Mouse (Mus musculus): ENCODE results near the gene Ctnna3. TPM values are rescaled to one million over a fixed set of nuclear protein-coding genes. Genes with fewer than 3 reads are reported as not detected.

The Ctnna3 gene
- polyA plus RNA-seq, 1 experiment from 2014 or later: 0.40 TPM

DNA sequence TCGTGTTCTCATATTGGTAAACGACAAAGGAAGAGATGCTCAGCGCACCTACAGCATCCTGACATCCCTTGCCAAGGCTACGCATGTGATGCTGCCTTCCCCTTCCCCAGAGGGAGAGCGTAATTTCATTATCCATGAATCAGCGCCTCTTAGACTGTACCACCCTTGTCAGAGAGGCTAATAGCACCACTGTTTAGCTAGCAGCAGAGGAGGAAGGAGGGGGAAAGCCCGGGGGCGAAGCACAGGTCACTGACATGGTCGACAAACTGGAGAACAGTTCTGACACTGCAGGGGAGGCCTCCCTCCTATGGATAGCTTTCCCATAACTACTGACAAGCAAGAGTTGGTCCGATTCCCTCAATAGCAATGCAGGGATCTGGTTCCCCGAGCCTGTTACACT is 653.9 kb downstream of the Ctnna3 start:
- Histone ChIP-seq H3K4me1 (replicated peaks; ENCODE audit: control insufficient read depth, insufficient read depth, low read length) (no peaks in the 10 kb centered on the region), H3K9me3 (ENCODE audit: control insufficient read depth, low read length) (no peaks in the 10 kb centered on the region), H3K9ac (ENCODE audit: low read depth, low read length) (no peak overlapping the region), H3K27me3 (replicated peaks; ENCODE audit: control insufficient read depth, insufficient read depth, low read length) (peaks cover 14% of the 10 kb centered on the region), H3K4me2 (no peak overlapping the region), H3K4me3 (ENCODE audit: low read depth, low read length) (no peak overlapping the region), H3K27ac (ENCODE audit: low read depth, low read length) (no peak overlapping the region), H3K36me3 (ENCODE audit: control insufficient read depth, insufficient read depth, low read length) (no peaks in the 10 kb centered on the region)
- DNase-seq (ENCODE audit: low spot score) (no peak), ATAC-seq (replicated peaks; ENCODE audit: low FRiP score) (no peak)
- 63% methylated on average over 11 of the region's 11 CpGs for WGBS

DNA sequence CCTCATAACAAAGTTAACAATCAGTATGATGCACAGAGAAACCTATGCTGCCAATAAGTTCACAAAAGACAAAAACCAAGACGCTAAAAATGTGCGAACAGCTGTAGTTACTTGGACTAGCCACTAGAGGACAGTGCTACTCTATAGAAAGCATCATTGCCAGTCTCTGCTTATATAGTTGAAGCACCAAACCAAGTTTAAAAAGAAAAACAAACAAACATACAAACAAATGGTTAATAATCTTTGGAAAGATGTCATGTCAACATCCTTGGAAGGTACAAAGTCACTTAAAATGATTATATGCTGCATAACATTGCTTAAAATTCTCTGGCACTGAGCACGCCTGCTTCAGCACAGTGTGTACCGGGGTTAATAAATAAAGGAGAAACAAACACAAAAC is 654.6 kb downstream of the Ctnna3 start:
- WGBS: 48% methylated on average over 4 of the region's 4 CpGs
- no peaks in the 10 kb centered on the region for H3K36me3 ChIP-seq (ENCODE audit: control insufficient read depth, insufficient read depth, low read length)

DNA sequence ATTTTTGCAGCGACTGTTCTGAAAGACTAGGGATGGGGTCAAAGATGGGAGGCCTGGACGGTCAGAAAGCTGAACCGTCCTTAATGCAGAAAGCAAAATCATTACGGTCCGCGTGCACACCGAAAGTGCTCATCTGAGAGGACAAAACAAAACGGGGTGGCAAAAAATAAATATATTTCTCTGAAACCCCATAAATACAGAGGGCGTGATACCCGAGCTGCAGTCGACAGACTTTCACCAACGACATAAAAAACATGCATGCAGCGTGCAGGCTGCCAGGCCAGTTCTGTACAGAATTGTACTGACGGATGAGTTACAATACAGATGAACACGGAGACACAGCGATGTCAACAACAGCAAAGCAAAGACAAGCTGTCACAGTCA is 656.3 kb downstream of the Ctnna3 start:
- no peak overlapping the region for H3K4me2 ChIP-seq
- WGBS: 72% methylated on average over 16 of the region's 16 CpGs

More for the DNA sequence above, 654.6 kb downstream of the Ctnna3 start:
- Histone ChIP-seq H3K27ac (ENCODE audit: low read depth, low read length) (no peak overlapping the region), H3K4me3 (ENCODE audit: low read depth, low read length) (no peak overlapping the region), H3K4me1 (replicated peaks; ENCODE audit: control insufficient read depth, insufficient read depth, low read length) (no peaks in the 10 kb centered on the region), H3K9ac (ENCODE audit: low read depth, low read length) (no peak overlapping the region), H3K9me3 (ENCODE audit: control insufficient read depth, low read length) (no peaks in the 10 kb centered on the region), H3K4me2 (no peak overlapping the region), H3K27me3 (replicated peaks; ENCODE audit: control insufficient read depth, insufficient read depth, low read length) (peaks cover 17% of the 10 kb centered on the region)
- DNase-seq (ENCODE audit: low spot score) (no peak), ATAC-seq (replicated peaks; ENCODE audit: low FRiP score) (no peak)

DNA sequence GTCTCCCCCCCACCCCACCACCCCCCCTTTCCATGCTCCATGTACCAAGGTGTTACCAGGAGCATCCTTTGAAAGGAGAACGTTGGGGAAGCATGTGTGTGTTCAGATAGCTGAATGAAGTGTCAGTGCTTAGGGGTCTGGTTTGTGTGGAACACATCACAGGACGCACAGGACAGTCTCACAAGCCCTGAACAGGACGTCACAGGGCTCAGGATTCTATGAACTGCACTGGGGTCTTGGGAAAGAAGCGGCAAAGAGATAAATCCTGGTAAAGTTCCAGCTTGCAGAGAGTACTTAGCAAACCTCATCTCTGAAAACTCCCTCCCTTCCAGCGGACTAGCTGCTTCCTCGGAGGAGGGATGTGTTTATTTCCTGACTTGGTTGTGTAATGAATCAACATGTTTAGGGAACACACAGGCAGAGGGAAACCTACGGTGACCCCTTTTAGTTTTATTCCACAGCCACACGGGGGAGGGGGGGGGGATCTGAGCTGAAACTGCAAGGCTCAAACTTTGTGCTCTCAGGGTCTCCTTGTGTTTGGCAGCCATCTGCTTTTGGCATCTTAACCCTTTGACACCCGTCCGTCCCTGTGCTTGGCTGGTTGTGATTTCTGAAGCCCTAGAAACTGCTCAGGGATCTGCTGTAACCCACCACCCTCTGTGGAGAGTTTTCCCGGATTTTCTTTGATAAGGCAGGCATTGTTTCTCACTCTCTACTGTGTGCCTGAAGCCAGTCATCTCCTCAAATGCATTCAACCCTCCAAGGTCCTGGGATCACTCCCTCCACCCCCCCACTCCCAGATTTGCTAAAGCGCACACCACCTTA is 656.9 kb downstream of the Ctnna3 start:
- Histone ChIP-seq H3K9ac (ENCODE audit: low read depth, low read length) (no peak overlapping the region), H3K4me3 (ENCODE audit: low read depth, low read length) (no peak overlapping the region), H3K4me1 (replicated peaks; ENCODE audit: control insufficient read depth, insufficient read depth, low read length) (no peaks in the 10 kb centered on the region), H3K27ac (ENCODE audit: low read depth, low read length) (no peak overlapping the region), H3K27me3 (replicated peaks; ENCODE audit: control insufficient read depth, insufficient read depth, low read length) (peaks cover 25% of the 10 kb centered on the region), H3K36me3 (ENCODE audit: control insufficient read depth, insufficient read depth, low read length) (no peaks in the 10 kb centered on the region), H3K4me2 (peak overlapping the region; percentile 33; the same call in 1 of the 2 replicates), H3K9me3 (ENCODE audit: control insufficient read depth, low read length) (no peaks in the 10 kb centered on the region)
- ATAC-seq (replicated peaks; ENCODE audit: low FRiP score): no peak
- DNase-seq (ENCODE audit: low spot score): no peak
- 6% methylated on average over 12 of the region's 12 CpGs for WGBS

More for the DNA sequence above, 656.3 kb downstream of the Ctnna3 start:
- DNase-seq (ENCODE audit: low spot score) (no peak), ATAC-seq (replicated peaks; ENCODE audit: low FRiP score) (no peak)
- Histone ChIP-seq H3K27me3 (replicated peaks; ENCODE audit: control insufficient read depth, insufficient read depth, low read length) (peaks cover 25% of the 10 kb centered on the region), H3K27ac (ENCODE audit: low read depth, low read length) (no peak overlapping the region), H3K4me3 (ENCODE audit: low read depth, low read length) (no peak overlapping the region), H3K9ac (ENCODE audit: low read depth, low read length) (no peak overlapping the region), H3K36me3 (ENCODE audit: control insufficient read depth, insufficient read depth, low read length) (no peaks in the 10 kb centered on the region), H3K9me3 (ENCODE audit: control insufficient read depth, low read length) (no peaks in the 10 kb centered on the region), H3K4me1 (replicated peaks; ENCODE audit: control insufficient read depth, insufficient read depth, low read length) (no peaks in the 10 kb centered on the region)

DNA sequence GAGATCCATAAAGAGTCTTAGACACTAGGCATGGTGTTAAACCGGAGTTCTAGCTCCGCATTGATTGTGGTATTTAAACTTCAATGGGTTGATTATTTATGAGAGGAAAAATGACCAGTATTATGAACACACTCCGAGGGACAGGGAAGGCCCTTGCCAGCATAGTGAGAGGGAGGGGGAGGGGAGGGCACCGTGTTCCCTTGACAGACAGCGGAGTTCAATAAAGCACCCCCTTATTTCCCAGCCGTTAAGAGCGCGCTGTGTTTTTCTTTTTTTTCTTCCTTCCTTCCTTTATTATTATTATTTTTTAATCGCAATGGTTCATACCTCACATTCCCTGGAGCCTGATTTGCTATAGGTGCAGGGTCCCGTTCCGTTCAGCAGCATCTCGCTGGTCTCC is 657.6 kb downstream of the Ctnna3 start:
- DNase-seq (ENCODE audit: low spot score) (no peak), ATAC-seq (replicated peaks; ENCODE audit: low FRiP score) (no peak)
- Histone ChIP-seq H3K27me3 (replicated peaks; ENCODE audit: control insufficient read depth, insufficient read depth, low read length) (peaks cover 25% of the 10 kb centered on the region), H3K4me1 (replicated peaks; ENCODE audit: control insufficient read depth, insufficient read depth, low read length) (no peaks in the 10 kb centered on the region), H3K4me2 (peak overlapping the region; percentile 51), H3K36me3 (ENCODE audit: control insufficient read depth, insufficient read depth, low read length) (no peaks in the 10 kb centered on the region), H3K4me3 (ENCODE audit: low read depth, low read length) (peak overlapping the region; percentile 33; the same call in 1 of the 2 replicates), H3K27ac (ENCODE audit: low read depth, low read length) (no peak overlapping the region), H3K9me3 (ENCODE audit: control insufficient read depth, low read length) (no peaks in the 10 kb centered on the region), H3K9ac (ENCODE audit: low read depth, low read length) (no peak overlapping the region)
- under 1% methylated on average over 12 of the region's 12 CpGs for WGBS

DNA sequence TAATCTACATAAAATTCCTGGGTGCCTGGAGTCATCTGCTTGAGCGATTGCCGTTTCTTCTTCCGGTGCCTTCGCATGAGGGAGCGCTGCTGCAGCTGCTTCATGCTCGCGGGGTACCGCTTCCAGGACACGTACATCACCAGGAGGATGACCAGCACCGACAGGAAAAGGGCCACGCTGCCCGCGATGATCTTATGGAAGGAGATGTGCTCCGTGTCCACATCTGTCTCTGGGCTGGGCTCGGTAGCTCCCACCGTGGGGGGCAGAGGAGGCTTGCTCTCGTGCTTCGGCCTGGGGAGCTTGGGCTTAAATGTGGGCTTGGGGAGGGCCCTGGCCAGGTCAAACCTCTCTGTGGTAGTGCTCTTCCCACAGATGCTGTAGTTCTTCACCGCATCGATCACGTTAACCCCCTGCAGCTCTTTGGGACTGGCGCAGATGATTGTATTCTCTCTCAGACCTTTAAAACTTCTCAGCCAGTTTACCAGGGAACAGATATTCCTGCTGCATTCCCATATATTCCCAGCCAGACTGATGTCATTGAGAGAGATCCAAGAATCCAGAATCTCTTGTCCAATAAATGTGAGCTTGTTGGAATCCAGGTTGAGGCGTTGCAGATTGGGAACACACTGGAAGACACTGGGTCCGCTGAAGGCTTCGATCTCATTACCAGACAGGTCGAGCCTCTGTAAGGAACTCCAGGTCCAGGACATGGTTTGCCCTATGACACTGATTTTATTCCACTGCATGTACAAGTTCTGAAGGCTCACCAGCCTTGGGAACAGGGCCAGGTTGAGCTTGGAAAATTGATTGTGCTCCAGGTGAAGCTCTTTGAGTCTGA is 658.3 kb downstream of the Ctnna3 start:
- ATAC-seq (replicated peaks; ENCODE audit: low FRiP score) (no peak), DNase-seq (ENCODE audit: low spot score) (no peak)
- Histone ChIP-seq H3K27ac (ENCODE audit: low read depth, low read length) (no peak overlapping the region), H3K9me3 (ENCODE audit: control insufficient read depth, low read length) (no peaks in the 10 kb centered on the region), H3K27me3 (replicated peaks; ENCODE audit: control insufficient read depth, insufficient read depth, low read length) (peaks cover 25% of the 10 kb centered on the region), H3K4me1 (replicated peaks; ENCODE audit: control insufficient read depth, insufficient read depth, low read length) (no peaks in the 10 kb centered on the region), H3K36me3 (ENCODE audit: control insufficient read depth, insufficient read depth, low read length) (no peaks in the 10 kb centered on the region), H3K9ac (ENCODE audit: low read depth, low read length) (no peak overlapping the region), H3K4me2 (peak overlapping the region; percentile 51), H3K4me3 (ENCODE audit: low read depth, low read length) (peak overlapping the region; percentile 33; the same call in 1 of the 2 replicates)
- WGBS: 6% methylated on average over 26 of the region's 26 CpGs

DNA sequence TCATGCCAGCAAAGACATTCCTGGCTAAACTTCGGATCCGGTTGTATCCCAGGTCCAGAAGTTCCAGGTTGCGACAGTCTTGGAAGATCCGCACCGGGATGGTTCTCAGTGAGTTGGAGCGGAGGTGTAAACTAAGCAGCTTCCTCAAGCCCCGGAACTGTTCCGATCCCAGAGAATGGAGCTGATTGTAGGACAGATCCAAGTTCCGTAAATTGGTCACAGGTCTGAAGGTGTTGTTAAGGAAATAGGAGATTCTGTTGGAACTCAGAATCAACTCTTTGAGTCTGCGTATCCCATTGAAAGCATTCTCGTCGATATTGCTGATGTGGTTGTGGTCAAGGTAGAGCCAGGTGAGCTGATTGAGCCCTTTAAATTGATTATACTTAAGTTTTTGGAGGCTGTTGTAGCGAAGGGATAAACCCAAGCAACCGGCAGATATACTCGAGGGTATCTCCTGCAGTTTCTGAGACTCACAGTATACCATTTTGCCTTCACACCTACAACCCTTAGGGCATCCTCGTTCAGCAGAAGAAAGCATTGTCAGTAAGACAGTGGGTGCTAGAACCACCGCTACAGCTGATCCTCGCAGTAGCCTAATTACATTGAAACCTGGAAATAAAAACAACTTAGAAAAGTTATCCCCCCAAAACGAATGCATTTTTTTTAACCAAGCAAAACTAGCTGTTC is 659.0 kb downstream of the Ctnna3 start:
- no peak for DNase-seq (ENCODE audit: low spot score)
- WGBS: 30% methylated on average over 19 of the region's 19 CpGs
- H3K36me3 ChIP-seq (ENCODE audit: control insufficient read depth, insufficient read depth, low read length): no peaks in the 10 kb centered on the region
- H3K27me3 ChIP-seq (replicated peaks; ENCODE audit: control insufficient read depth, insufficient read depth, low read length): peaks cover 25% of the 10 kb centered on the region
- no peak overlapping the region for H3K4me3 ChIP-seq (ENCODE audit: low read depth, low read length)
- no peak overlapping the region for H3K27ac ChIP-seq (ENCODE audit: low read depth, low read length)
- no peak for ATAC-seq (replicated peaks; ENCODE audit: low FRiP score)
- H3K9me3 ChIP-seq (ENCODE audit: control insufficient read depth, low read length): no peaks in the 10 kb centered on the region
- no peaks in the 10 kb centered on the region for H3K4me1 ChIP-seq (replicated peaks; ENCODE audit: control insufficient read depth, insufficient read depth, low read length)
- H3K4me2 ChIP-seq: no peak overlapping the region
- no peak overlapping the region for H3K9ac ChIP-seq (ENCODE audit: low read depth, low read length)

DNA sequence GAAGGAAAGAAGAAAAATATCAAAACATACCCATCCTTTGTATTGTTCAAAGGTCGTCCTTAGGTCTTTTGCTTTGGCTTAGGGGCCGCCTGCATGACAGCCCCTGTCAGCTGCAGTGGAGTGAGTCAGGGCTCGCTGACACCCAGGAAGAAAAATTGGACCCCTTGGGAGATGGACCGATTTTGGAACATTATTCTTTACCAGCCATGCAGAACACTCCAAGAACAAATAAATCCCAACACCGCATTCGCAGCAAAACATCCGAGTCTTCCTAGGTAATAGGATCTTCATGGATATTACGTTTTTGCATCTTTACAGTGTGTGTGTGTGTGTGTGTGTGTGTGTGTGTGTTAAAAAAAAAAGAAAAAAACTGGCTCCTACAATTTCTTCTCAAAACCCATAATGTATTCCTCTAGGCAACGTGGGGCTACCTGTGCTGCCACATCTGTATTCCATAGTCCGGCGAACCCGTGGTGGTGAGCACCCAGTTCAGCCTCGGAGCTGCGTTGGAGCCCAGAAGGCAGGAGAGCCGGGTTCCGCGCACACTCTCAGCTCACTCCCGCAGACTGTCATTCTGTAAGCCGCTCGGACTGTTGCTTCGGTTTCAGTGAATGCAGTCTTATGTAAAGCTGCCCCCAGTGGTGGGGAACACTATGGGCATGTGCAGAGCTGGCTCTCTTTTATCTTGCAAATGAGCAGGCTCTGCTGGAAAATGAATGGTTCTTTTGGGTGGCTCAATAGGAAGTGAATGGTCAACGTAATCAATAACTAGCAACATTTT is 660.0 kb downstream of the Ctnna3 start, which contains the start of gene Lrrtm3:
Gene Lrrtm3, minus strand, starts transcription at position 598 of the 781 bp plus-strand sequence.
- Histone ChIP-seq H3K4me2 (peak within 1 kb of the TSS; percentile 51), H3K9me3 (ENCODE audit: control insufficient read depth, low read length) (no peaks in the 10 kb centered on the region), H3K27me3 (replicated peaks; ENCODE audit: control insufficient read depth, insufficient read depth, low read length) (peaks cover 25% of the 10 kb centered on the region), H3K27ac (ENCODE audit: low read depth, low read length) (no peak within 1 kb of the TSS), H3K9ac (ENCODE audit: low read depth, low read length) (no peak within 1 kb of the TSS), H3K4me3 (ENCODE audit: low read depth, low read length) (0 out of 2 replicates have a peak within 1 kb of the TSS, but pooled peaks have one; percentile 7), H3K4me1 (replicated peaks; ENCODE audit: control insufficient read depth, insufficient read depth, low read length) (no peaks in the 10 kb centered on the region), H3K36me3 (ENCODE audit: control insufficient read depth, insufficient read depth, low read length) (no peaks in the 10 kb centered on the region)
- peak; percentile 58 for ATAC-seq (replicated peaks; ENCODE audit: low FRiP score)
- 6% methylated on average over 22 of the region's 22 CpGs for WGBS
- DNase-seq (ENCODE audit: low spot score): peak; percentile 38
